Mouse (Mus musculus) heart, adult 2 months (tissue): ENCODE measurements around the gene Zkscan6.

Experiments
- CTCF ChIP-seq: fragments of 200-600 bp; IDR thresholded peaks from 2 replicates; pipeline ENCODE4 v1.8.1; 2022; ENCODE audit warnings: antibody characterized with exemption, mild to moderate bottlenecking, moderate library complexity
- POLR2A ChIP-seq: fragments of 200-500 bp; IDR thresholded peaks from 2 replicates; pipeline ENCODE4 v1.6.1; 2011; ENCODE audit warnings: mild to moderate bottlenecking, low read depth, low read length, control low read depth; ENCODE audit not compliant: insufficient read depth

- TF ChIP-seq CTCF (no peak), POLR2A (no peak)
These were observed 25.4 kb upstream of the Zkscan6 start for GRCm38 (mm10) chr11:65781596-65781995.
